Comparison of ENCODE assay signal across 10 mouse cellular contexts in genomic region chr17:8507654-8508053, GRCm38 (mm10). TPM values are rescaled to one million over a fixed set of nuclear protein-coding genes. Genes with fewer than 3 reads are reported as not detected.
DNase-seq lines count a peak whose midpoint lies in the region; ATAC-seq and TF ChIP-seq lines count a peak whose summit lies in the region.
"Had no signal": no experiment of that assay in that cellular context is flagged by ENCODE, and none has a peak within 500 bp of the region (broad histone marks: within the 10 kb centered on the region; RNA-seq: fewer than 3 reads in every experiment).

No protein-coding gene starts in this region.

- H3K4me3 ChIP-seq in heart, embryonic 11.5 days (ENCODE audit: low read depth, low read length): no peak overlapping the region; the same call in 1 of the 2 replicates
- H3K4me3 ChIP-seq in heart, adult 2 months: no peak overlapping the region
- no peak overlapping the region for H3K4me3 ChIP-seq in forebrain, embryonic 14.5 days (ENCODE audit: low read depth, low read length)
- H3K4me3 ChIP-seq in midbrain, embryonic 12.5 days: no peak overlapping the region

- no peak for ATAC-seq in heart, embryonic 11.5 days (replicated peaks; ENCODE audit: insufficient number of reproducible peaks, low FRiP score, low TSS enrichment)
- no peak for ATAC-seq in forebrain, embryonic 14.5 days
- no peak; the same call in 1 of the 2 replicates for ATAC-seq in midbrain, embryonic 12.5 days (ENCODE audit: low FRiP score, low read depth)

- H3K27me3 ChIP-seq in heart, embryonic 11.5 days (ENCODE audit: control insufficient read depth, insufficient read depth, low read length): no peaks in the 10 kb centered on the region
- H3K27me3 ChIP-seq in heart, adult 2 months (ENCODE audit: control insufficient read depth, insufficient read depth, low read length): no peaks in the 10 kb centered on the region
- H3K27me3 ChIP-seq in forebrain, embryonic 14.5 days (replicated peaks; ENCODE audit: control insufficient read depth, insufficient read depth, low read length): no peaks in the 10 kb centered on the region
- H3K27me3 ChIP-seq in midbrain, embryonic 12.5 days: peaks cover 16% of the 10 kb centered on the region

- TF ChIP-seq EP300 in heart, adult 2 months (IDR thresholded peaks at IDR 0.05; ENCODE audit: insufficient read depth, low read depth, low read length): no peak

- DNase-seq in heart, adult 2 months: no peak
- DNase-seq in Muller cell, postnatal 12 days (ENCODE audit: inconsistent ontology term): peak; percentile 9
- peak; percentile 7 for DNase-seq in forebrain, embryonic 14.5 days (ENCODE audit: low spot score)
- DNase-seq in gastrocnemius, postnatal 4 days (ENCODE audit: low spot score in 2 of 2): no peak
- DNase-seq in adipocyte (ENCODE audit: low spot score): no peak
- DNase-seq in spleen, postnatal 14 days (ENCODE audit: low spot score in 2 of 2): no peak
- DNase-seq: lung, adult 2 months had no signal

- H3K27ac ChIP-seq in heart, embryonic 11.5 days (ENCODE audit: low read depth, low read length): no peak overlapping the region
- H3K27ac ChIP-seq in heart, adult 2 months: no peak overlapping the region
- no peak overlapping the region; the same call in 1 of the 2 replicates for H3K27ac ChIP-seq in forebrain, embryonic 14.5 days (ENCODE audit: low read depth, low read length)
- H3K27ac ChIP-seq in midbrain, embryonic 12.5 days (replicated peaks): 0 out of 2 replicates have a peak overlapping the region, but pooled peaks have one; percentile 46

- WGBS in heart, embryonic 11.5 days (ENCODE audit: insufficient replicate concordance): 22% methylated on average over 3 of the region's 3 CpGs
- WGBS in heart, adult 2 months: 22% methylated on average over 3 of the region's 3 CpGs
- WGBS in forebrain, embryonic 14.5 days: 3% methylated on average over 3 of the region's 3 CpGs
- 2% methylated on average over 3 of the region's 3 CpGs for WGBS in midbrain, embryonic 12.5 days

- no peaks in the 10 kb centered on the region for H3K9me3 ChIP-seq in heart, embryonic 11.5 days (replicated peaks; ENCODE audit: control insufficient read depth, low read length)
- no peaks in the 10 kb centered on the region for H3K9me3 ChIP-seq in forebrain, embryonic 14.5 days (replicated peaks; ENCODE audit: control insufficient read depth, low read length)
- H3K9me3 ChIP-seq in midbrain, embryonic 12.5 days: no peaks in the 10 kb centered on the region

- H3K9ac ChIP-seq in heart, embryonic 11.5 days (ENCODE audit: low read depth, low read length): no peak overlapping the region
- H3K9ac ChIP-seq in heart, adult 2 months (ENCODE audit: low read depth, low read length): no peak overlapping the region
- H3K9ac ChIP-seq in forebrain, embryonic 14.5 days (ENCODE audit: low read length): no peak overlapping the region
- H3K9ac ChIP-seq in midbrain, embryonic 12.5 days (replicated peaks): no peak overlapping the region

- peaks cover 25% of the 10 kb centered on the region for H3K4me1 ChIP-seq in heart, embryonic 11.5 days (ENCODE audit: control insufficient read depth, insufficient read depth, low read length)
- H3K4me1 ChIP-seq in heart, adult 2 months (ENCODE audit: control insufficient read depth, insufficient read depth, low read length): peaks cover 2% of the 10 kb centered on the region
- H3K4me1 ChIP-seq in forebrain, embryonic 14.5 days (ENCODE audit: control insufficient read depth, insufficient read depth, low read length): peaks cover 29% of the 10 kb centered on the region
- peaks cover 34% of the 10 kb centered on the region for H3K4me1 ChIP-seq in midbrain, embryonic 12.5 days

- H3K79me2 ChIP-seq in heart, adult 2 months (replicated peaks; ENCODE audit: control insufficient read depth, insufficient read depth, low read length): no peaks in the 10 kb centered on the region

- no peaks in the 10 kb centered on the region for H3K36me3 ChIP-seq in heart, embryonic 11.5 days (ENCODE audit: control insufficient read depth, insufficient read depth, low read length)
- H3K36me3 ChIP-seq in heart, adult 2 months (ENCODE audit: control insufficient read depth, insufficient read depth, low read length): no peaks in the 10 kb centered on the region
- H3K36me3 ChIP-seq in forebrain, embryonic 14.5 days (ENCODE audit: control insufficient read depth, insufficient read depth, low read length): no peaks in the 10 kb centered on the region
- no peaks in the 10 kb centered on the region for H3K36me3 ChIP-seq in midbrain, embryonic 12.5 days

- H3K4me2 ChIP-seq in heart, embryonic 11.5 days: peak overlapping the region; percentile 51; the same call in 1 of the 2 replicates
- H3K4me2 ChIP-seq in forebrain, embryonic 14.5 days (ENCODE audit: low read length): peak overlapping the region; percentile 50
- H3K4me2 ChIP-seq in midbrain, embryonic 12.5 days (replicated peaks): peak overlapping the region; percentile 52

- intact Hi-C loops in heart, adult 2 months (cut with DNase I): no loop called here

- no peak for TF ChIP-seq POLR2A in heart, adult 2 months (IDR thresholded peaks at IDR 0.05; ENCODE audit: insufficient read depth, low read depth, low read length)

- no peak for TF ChIP-seq CTCF in heart, adult 2 months (IDR thresholded peaks at IDR 0.05)

RNA-seq across cellular contexts. Expression of gene Pde10a, which starts 17.5 kb away (rescaled TPM):
- polyA plus RNA-seq in heart, embryonic 11.5 days (2014; fragmentation: Nextera tagmentation; extraction: Ambion mirVana): 3.0 and 4.1 TPM in 2 replicates
- 1 to 10 TPM; 1.9 to 2.2 TPM for total RNA-seq in heart, adult 2 months (2021)
- 1.4 and 2.3 TPM in 2 replicates for polyA plus RNA-seq in heart, adult 2 months (2012; rRNA removed)
- 12.1 and 14.3 TPM in 2 replicates for polyA plus RNA-seq in forebrain, embryonic 14.5 days (2014; fragmentation: Nextera tagmentation; extraction: Ambion mirVana)
- 9.9 and 11.5 TPM in 2 replicates for polyA plus RNA-seq in midbrain, embryonic 12.5 days (2016; fragmentation: Nextera tagmentation; extraction: Ambion mirVana)
- total RNA-seq in gastrocnemius, postnatal 4 days (2021): 1 to 10 TPM; 7.5 to 8.4 TPM

RNA-seq across cellular contexts. Expression of gene Gm17087, which starts 59.1 kb away (rescaled TPM):
- not detected in 2 replicates for polyA plus RNA-seq in heart, embryonic 11.5 days (2014; fragmentation: Nextera tagmentation; extraction: Ambion mirVana)
- not detected for total RNA-seq in heart, adult 2 months (2021)
- not detected in 2 replicates for polyA plus RNA-seq in heart, adult 2 months (2012; rRNA removed)
- polyA plus RNA-seq in forebrain, embryonic 14.5 days (2014; fragmentation: Nextera tagmentation; extraction: Ambion mirVana): not detected in 2 replicates
- not detected in 2 replicates for polyA plus RNA-seq in midbrain, embryonic 12.5 days (2016; fragmentation: Nextera tagmentation; extraction: Ambion mirVana)
- not detected for total RNA-seq in gastrocnemius, postnatal 4 days (2021)
- total RNA-seq: adrenal gland, postnatal 14 days had no signal
- polyA plus RNA-seq: lung, adult 2 months had no signal

Comparison
In these comparisons a context has a peak if more than half of its experiments do, and no peak if none do; other contexts are left out.
1. DNase-seq: peak in Muller cell, postnatal 12 days (single experiment) and forebrain, embryonic 14.5 days (single experiment); none in heart, adult 2 months (0 of 2), gastrocnemius, postnatal 4 days (0 of 2), adipocyte (single experiment) and spleen, postnatal 14 days (0 of 2).
2. Peak in every context shown above with its lines, with median percentiles within 50 percentile points of each other: H3K4me2 ChIP-seq.